Mouse (Mus musculus): ENCODE results near the gene Donson.
A peak's percentile ranks its signal among the peaks of the same experiment; 100 is the strongest.

Gene Donson

GRCm38 (mm10) chr16:91688619-91689334 lies at the start of gene Donson:
Gene Donson (minus strand): TSS chr16:91688770.
- peak; percentile 94 for DNase-seq

DNA sequence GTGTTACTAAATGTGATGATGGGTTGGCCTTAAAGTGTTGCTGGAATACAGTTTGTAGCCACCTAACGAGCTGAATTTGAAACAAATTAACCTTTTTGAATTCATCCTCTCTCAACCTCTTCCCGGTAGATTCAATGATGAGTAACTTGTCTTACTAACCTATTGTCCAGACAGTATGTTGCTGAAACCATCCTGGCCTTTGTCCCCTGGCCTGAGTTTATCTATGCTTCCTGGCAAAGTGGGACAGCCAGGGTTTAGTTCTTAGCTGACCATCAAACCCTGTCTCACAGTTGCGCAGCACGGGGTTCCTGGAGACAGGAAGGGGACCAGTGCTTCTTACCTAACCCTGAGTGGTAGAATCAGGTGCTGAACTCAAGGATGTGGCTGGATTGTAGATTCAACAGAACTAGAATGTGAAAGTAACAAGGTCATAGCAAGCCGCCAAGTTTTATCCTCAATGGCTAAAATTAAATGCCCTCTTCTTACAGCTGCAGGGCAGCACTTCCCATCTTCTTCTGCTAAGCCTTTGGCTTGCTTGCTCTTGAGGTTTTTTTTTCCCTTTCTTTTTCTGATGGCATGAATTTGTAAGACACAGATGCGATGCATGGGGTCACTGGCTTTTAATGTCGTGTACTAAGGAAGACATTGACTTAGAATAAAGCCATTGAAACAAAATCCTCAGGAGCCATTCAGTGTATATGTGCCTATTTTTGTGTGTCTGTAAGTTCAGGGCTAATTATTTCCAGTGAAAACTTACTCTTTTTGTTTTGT lies 47.7 kb upstream of the Donson start:
- DNase-seq: no peak

DNA sequence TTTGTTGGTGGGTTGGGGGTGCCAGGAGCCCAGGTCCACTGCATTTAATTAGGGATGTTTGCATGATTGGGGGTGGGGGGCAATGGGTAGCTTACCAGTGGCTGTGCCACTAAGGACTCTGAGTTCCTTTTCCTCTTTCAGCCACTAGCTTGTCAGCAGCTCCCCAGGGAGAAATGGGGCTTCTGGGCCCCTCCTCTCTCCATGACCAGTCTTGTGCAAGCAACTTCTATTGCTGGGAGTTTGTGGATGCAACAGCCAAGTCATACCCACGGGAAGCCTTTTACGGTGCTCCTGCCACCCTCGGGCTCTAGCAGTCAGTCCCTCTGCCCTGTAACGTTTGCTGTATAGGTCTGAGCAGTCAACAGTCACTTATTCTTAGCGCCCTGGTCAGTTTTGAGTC lies 46.2 kb upstream of the Donson start:
- no peak for DNase-seq

- DNase-seq: no peak
Measured at GRCm38 (mm10) chr16:91732816-91733215, 44.2 kb upstream of the Donson start.

DNA sequence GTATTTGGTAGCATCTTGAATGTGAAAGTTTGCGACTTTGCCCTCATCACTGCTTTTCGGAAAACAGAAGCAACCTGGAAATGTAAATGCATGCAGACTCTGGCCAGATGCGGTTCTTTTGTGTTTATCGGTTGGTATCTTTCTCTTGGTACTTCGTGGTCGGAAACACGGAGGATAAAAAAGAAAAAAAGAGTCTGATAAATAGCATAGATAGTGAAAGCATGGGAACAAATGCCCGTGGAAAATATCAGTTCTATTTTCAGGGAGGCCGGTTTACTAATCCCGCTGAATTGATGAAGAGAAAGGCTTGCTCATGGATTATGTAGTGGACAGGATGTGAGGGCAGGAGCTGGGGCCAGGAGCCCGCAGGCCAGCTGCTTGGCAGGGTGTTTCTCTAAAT lies 41.9 kb upstream of the Donson start:
- DNase-seq: no peak

- DNase-seq: peak; percentile 51
Measured at GRCm38 (mm10) chr16:91729821-91730441, 41.4 kb upstream of the Donson start.

GRCm38 (mm10) chr16:91729066-91729482 lies 40.5 kb upstream of the Donson start, which contains the start of gene Itsn1:
Gene Itsn1 (plus strand): TSS chr16:91729281.
- peak; percentile 98 for DNase-seq

DNA sequence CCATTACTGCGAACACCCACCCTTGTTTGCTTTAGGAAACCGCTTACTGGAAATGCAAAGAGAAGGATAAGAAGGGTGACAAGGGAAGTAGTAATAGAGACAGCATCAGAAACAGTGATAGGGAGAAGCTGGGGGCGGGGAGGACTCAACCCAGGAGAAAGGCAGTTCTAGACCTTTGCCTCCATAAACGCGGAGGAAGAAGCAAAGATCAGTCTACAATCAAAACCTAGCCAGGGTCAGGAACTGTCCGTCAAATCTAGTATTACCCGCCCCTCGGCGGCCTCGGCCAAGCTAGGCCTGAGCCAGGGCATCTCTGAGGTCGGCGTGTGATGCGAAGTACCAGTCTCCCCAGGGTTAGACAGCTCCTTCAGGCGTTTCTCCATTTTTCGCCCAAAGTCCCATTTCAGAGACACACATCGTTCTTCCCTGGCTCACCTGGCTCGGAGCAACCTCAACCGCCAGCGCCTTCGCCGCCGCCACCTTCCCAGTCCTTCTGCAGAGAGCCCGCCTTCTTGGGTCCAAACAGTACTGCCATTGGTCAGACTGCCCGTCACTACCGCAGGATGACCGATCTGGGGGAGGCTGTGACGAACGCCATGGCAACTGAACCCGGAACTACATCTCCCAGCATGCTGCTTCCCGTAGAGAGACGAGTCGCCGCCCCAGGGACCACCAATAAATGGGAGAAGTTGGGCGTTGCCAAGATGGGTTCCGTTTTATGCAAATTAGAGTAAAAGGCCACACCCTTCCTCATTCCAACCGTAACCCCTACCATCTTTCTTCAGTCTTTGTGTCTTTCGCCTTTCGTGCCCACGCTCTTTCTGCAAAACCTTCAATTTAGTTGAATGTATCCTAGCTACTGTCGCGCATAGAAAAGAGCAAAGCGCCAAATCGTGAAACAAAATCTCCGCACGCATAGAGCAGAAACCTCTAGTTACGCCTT lies 39.8 kb upstream of the Donson start, which contains the start of gene Cryzl1:
Cryzl1 (minus strand) TSS at position 853 of the 943 bp plus-strand sequence.
- DNase-seq: peak; percentile 98

GRCm38 (mm10) chr16:91727433-91727832 lies 38.9 kb upstream of the Donson start:
- DNase-seq: no peak

DNA sequence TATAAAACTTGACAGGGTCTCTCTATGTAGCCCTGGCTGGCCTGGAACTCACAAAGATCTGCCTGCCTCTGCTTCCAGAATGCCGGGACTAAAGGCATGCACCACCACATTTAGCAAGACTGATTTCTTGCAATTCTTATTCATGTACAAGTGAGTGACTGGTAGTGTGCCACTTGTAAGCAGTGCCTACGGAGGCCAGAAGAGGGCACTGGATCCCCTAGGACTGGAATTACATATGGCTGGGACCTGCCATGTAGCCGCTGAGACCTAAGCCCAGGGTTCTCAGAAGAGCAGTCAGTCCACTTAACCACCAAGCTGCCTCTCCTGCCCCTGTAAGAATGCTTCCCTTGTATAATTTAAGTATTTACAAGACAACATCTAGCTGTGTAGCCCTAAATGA lies 35.7 kb upstream of the Donson start:
- peak; percentile 76 for DNase-seq

- no peak for DNase-seq
Measured at GRCm38 (mm10) chr16:91717399-91717798, 28.8 kb upstream of the Donson start.

GRCm38 (mm10) chr16:91716927-91717349 lies 28.4 kb upstream of the Donson start:
- no peak for DNase-seq

DNA sequence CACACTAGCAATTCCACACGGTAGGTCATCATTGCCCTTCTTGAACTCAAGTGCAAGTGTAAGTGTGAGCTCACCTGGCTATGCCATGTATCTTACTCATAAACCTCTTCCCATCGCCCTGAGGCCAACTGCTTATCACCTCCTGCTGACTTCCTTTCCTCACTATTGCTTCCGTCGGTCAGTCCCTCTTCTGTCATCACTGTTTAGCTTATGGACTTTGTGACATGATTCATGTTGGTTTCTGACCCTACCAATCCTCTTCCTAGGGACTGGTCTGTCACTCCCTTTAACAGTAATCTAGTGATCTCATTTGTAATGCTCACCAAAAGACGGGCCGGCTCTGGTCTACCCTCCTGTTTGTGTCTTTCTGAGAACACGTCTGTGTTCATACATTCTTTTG lies 21.7 kb upstream of the Donson start:
- DNase-seq: no peak

DNA sequence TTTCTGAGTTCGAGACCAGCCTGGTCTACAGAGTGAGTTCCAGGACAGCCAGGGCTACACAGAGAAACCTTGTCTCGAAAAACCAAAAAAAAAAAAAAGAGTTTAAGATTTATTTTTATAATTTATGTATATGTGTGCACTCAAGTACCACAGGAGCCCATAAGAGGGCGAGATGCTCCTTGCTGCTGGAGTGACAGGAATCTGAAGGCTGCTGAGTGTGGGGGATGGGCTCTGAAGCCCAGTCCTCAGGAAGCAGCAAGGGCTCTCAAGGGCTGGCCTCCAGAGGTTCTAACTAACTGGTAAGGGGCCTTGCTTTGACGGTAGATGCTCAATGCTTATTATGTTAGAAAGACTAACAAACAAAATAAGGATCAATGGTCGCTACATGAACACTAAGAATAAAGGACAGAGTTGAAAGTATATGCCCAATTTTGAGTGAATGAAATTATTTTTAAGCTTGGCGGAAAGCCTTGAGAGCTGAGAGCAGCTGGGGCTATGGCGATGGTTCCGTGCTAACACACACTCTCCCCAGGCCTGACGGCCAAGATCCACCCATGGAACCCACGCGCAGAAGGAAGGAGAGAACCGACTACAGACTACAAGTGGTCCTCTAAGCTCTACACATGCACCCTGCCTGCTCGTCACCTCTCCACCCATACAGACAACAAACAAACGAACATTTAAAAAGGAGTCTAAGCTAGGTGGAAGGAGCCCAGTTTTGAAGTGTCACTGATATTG lies 16.2 kb upstream of the Donson start:
- DNase-seq: no peak

GRCm38 (mm10) chr16:91702771-91703188 lies 14.2 kb upstream of the Donson start:
- DNase-seq: no peak

DNA sequence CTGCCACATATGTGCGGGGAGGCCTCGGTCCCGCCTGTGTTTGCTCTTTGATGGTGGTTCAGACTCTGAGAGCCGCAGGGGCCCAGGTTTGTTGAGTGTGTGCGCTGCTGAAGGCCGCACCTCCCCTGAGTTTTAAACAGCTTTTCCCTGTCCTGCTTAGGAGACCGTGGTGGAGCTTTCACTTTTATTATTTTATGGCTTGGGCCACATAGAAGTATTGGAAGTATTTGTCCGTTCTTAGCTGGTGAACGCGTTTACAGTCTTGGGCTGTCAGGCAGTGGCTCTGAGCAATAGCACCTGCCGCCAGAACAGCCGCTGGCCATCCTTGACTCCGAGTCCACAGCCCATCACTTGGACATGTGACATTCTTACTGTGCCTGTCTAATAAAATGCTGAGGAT lies 13.3 kb upstream of the Donson start:
- no peak for DNase-seq

GRCm38 (mm10) chr16:91698995-91699394 lies 10.4 kb upstream of the Donson start:
- no peak for DNase-seq

GRCm38 (mm10) chr16:91695108-91695755 lies 6.7 kb upstream of the Donson start:
- no peak for DNase-seq

GRCm38 (mm10) chr16:91694455-91695084 lies 6.0 kb upstream of the Donson start:
- DNase-seq: peak; percentile 73

DNA sequence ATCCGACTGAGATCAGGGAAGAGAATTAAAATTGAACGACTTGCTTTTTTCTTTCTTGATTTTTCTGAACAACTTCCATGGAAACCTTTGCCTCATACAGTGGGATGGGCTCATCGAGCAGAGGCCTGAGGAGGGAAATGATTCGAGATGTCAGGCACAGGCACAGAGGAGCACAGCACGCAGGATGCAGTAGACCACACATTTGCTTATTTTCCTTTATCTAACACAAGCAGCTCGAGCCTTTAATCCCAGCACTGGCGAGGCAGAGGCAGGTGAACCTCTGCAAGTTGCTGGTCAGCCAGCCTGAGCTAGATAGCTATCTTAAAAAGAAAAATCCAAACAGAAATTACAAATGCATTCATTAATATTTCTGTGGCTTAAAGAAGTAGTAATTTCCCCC lies 1.2 kb upstream of the Donson start:
- no peak for DNase-seq

Data from kidney, adult 18-20 months (tissue).